Mouse (Mus musculus) G1E (cell line): ENCODE measurements around the gene Btbd18.

Experiments used
- CTCF ChIP-seq: IDR thresholded peaks from 2 replicates; pipeline ENCODE4 v1.5.1; 2012; ENCODE audit warnings: low read depth, low read length, inconsistent platforms, mixed read lengths
- GATA1 ChIP-seq: IDR thresholded peaks from 2 replicates; pipeline ENCODE4 v1.6.1; 2012; ENCODE audit warnings: borderline replicate concordance, low read length, inconsistent platforms, mixed read lengths
- GATA2 ChIP-seq: IDR thresholded peaks from 2 replicates; pipeline ENCODE4 v1.6.1; 2012; ENCODE audit warnings: low read depth, low read length, inconsistent platforms, borderline replicate concordance
- TAL1 ChIP-seq: conservative IDR thresholded peaks from 2 replicates; pipeline ENCODE4 v1.6.1; 2012; ENCODE audit warnings: low read depth, low read length, inconsistent platforms, mixed read lengths

DNA sequence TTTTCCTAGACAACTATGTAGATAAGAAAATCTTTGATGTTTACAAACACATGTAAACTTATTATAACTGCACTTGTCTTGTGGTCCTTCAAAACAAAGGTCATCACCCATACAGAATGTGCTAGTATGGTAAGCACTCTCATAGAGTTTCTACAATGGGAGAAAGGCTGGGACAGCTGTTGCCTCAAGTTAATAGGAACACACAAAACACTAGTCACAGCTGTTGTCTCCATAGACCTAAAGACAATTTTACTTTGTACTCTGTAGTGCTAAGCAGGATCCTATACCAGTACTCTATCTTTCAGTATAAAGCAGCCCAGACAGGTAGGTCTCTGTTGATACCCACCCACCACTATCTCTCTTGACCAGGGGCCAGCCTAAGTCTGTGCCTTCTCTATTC is 18.0 kb upstream of the Btbd18 start:
- TF ChIP-seq CTCF (no peak), GATA1 (no peak), TAL1 (no peak), GATA2 (no peak)
